Mouse (Mus musculus) olfactory bulb, adult 2 months (tissue): ENCODE measurements around the gene Ctnna2. TPM values are rescaled to one million over a fixed set of nuclear protein-coding genes. Genes with fewer than 3 reads are reported as not detected.

Source experiments
- H3K27ac ChIP-seq: fragments of 200-500 bp; 2 replicates; pipeline ENCODE4 v1.5.1; 2012; ENCODE audit warnings: low read depth, low read length; ENCODE audit not compliant: insufficient read depth
- H3K4me1 ChIP-seq: fragments of 200-500 bp; 2 replicates; pipeline ENCODE4 v1.6.1; 2012; ENCODE audit warnings: low read length; ENCODE audit not compliant: control insufficient read depth, insufficient read depth
- H3K4me3 ChIP-seq: fragments of 200-500 bp; 2 replicates; pipeline ENCODE4 v1.5.1; 2012; ENCODE audit warnings: mild to moderate bottlenecking, low read depth, low read length, moderate library complexity; ENCODE audit not compliant: insufficient read depth
- CTCF ChIP-seq: fragments of 200-500 bp; IDR thresholded peaks from 2 replicates; pipeline ENCODE4 v1.5.1; 2012; ENCODE audit warnings: low read depth, mild to moderate bottlenecking, low read length, moderate library complexity; ENCODE audit not compliant: insufficient read depth
- POLR2A ChIP-seq: fragments of 200-500 bp; IDR thresholded peaks from 2 replicates; pipeline ENCODE4 v1.6.1; 2012; ENCODE audit warnings: mild to moderate bottlenecking, low read depth, low read length, moderate library complexity; ENCODE audit not compliant: insufficient read depth
- WGBS: fragments of 180-500 bp; shearing (Covaris S2); methylation state at CpG from one replicate; pipeline ENCODE4 v1.1.7; 2018; 5-methylcytosine and 5-hydroxymethylcytosine counted together
- polyA plus RNA-seq: library from polyadenylated mRNA; stranded (reverse); fragments of >200 nt; gene quantifications from 2 replicates; pipeline ENCODE4 v1.2.4, GENCODE M21; 2012; ENCODE audit warnings: low replicate concordance; ENCODE audit not compliant: missing spikeins, insufficient read depth, insufficient read length

Ctnna2 gene
- polyA plus RNA-seq, 1 experiment = not detected

DNA sequence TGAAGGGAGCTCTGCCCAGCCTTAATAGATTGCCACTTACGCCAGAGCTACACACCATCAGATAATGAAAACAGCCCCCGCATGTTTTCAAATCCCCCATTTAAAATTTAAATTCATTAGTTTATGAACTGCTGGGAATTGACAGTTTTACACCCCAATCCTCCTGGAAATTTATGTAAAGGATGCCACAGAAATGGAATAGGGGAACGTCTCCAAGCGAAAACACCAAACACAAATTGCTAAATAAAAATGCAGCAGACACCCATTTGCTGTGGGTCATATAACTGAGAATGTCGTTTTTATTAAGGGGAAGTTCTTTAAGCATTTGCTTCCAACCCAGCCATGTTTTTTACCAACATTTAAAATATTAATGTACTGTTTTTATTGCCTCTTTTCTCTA, 538.4 kb downstream of the Ctnna2 start:
- Histone ChIP-seq H3K4me3 (no peak overlapping the region), H3K27ac (no peak overlapping the region), H3K4me1 (no peaks in the 10 kb centered on the region)
- TF ChIP-seq POLR2A = no peak
- 66% methylated on average over 5 of the region's 5 CpGs for WGBS

DNA sequence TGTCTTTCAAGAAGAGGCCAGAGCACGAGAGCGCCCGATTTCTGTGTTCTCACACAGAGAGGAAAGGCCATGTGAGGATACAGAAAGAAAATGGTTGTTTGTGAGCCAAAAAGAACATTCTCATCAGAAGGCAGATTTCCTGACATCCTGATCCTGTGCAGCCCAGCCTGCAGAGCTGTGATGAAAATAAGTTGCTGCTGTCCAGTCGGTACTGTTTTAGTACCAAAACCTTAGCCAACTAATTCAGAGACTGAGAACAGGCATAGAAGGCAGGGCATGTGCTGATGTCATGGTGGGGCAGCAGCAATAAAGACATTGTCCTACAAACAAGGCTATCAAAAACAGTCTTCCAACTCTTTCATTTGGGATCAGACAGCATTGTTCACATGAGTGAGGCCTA, 549.1 kb downstream of the Ctnna2 start:
- WGBS = 61% methylated on average over 4 of the region's 4 CpGs
- H3K27ac ChIP-seq = no peak overlapping the region

DNA sequence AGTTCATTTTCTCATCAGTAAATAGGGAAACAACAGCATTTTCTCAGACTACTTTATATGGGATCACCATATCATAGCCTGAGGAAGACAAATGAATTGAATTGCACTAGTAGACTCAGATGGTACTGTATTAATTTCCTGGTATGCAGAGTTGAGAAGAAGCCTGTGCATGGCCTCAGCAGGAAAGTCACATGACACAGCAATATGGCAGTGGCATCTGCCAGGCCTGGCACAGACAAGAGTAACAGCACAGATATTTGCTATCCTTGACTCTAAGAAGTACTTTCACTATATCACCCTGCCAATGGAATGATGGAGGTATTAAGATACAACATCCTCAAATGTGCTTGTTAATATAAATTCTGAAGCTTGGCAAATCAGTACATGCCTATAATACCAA, 553.8 kb downstream of the Ctnna2 start:
- Histone ChIP-seq H3K27ac (no peak overlapping the region), H3K4me3 (no peak overlapping the region), H3K4me1 (no peaks in the 10 kb centered on the region)
- TF ChIP-seq POLR2A (no peak), CTCF (no peak)

More for the DNA sequence above, 549.1 kb downstream of the Ctnna2 start:
- Histone ChIP-seq H3K4me1 (no peaks in the 10 kb centered on the region), H3K4me3 (no peak overlapping the region)
- no peak for TF ChIP-seq POLR2A
- TF ChIP-seq CTCF = no peak

DNA sequence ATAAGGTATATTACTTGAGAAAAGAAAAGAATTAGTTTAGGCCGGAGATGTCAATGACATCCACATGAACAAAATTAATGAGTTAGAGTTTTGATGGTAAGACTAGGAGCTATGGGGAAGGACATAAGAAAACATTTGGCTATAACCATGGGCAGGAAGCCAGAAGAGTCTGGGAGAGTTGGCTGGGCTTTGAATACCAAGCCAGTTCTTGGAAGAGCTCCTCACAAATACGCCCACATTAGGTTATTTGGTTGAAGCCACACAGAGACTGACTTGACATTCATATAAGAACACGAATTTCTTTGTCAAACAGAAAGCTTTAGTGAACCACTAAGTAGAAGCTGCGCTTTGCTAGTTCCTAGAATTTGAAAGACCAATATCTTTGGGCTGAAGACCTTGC, 554.7 kb downstream of the Ctnna2 start:
- Histone ChIP-seq H3K27ac (no peak overlapping the region), H3K4me1 (no peaks in the 10 kb centered on the region), H3K4me3 (no peak overlapping the region)
- TF ChIP-seq POLR2A = no peak
- TF ChIP-seq CTCF = no peak
- WGBS = 76% methylated on average over 4 of the region's 4 CpGs

DNA sequence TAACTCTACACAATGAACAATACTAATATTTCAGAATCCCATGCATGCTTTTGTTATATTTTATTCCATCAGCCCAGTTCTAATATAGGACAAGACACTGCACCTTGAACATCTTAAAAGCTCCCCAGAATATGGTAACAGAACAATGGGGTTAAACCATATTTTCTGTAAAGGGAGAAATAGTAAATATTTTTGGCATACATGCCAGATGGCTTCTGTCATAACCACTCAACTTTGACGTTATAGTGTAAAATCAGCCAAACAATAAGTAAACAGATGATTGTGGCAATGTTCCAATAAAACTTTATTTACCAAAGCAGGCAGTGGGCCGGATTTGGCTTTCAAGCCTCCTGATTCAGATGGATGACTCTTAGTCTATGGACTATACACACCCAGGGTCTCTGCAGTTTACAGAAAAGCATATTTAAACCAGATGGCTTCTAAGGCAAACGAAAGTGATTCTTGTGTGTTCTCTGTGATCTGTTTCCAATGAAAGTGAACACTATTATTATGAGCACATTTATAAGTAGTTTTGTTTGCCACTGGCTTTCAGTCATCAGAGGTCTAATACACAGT, 557.8 kb downstream of the Ctnna2 start:
- TF ChIP-seq POLR2A = no peak
- TF ChIP-seq CTCF = no peak
- no peaks in the 10 kb centered on the region for H3K4me1 ChIP-seq
- WGBS = 68% methylated on average over 3 of the region's 3 CpGs
- H3K4me3 ChIP-seq = no peak overlapping the region
- no peak overlapping the region for H3K27ac ChIP-seq

DNA sequence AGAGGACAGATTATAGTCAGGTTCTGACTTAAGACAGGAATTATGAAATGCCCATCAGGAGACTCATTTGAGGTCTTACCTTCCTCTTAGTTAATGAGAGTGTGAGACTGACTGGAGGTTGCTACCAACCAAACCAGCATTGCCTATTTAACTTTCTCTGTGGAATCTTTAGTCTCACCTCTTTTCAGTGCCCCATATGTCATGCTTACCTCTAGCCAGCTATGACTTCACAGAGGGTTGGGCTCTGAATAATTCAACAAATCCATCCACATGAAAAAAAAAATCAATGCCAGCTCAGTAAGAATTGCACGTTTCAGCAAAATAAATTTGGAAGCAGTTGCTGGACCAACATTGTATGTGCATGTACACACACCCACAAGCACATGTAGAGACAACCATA, 562.5 kb downstream of the Ctnna2 start:
- no peaks in the 10 kb centered on the region for H3K4me1 ChIP-seq
- WGBS = 73% methylated on average over 1 of the region's 1 CpGs
- TF ChIP-seq POLR2A = no peak
- no peak for TF ChIP-seq CTCF
- H3K27ac ChIP-seq = no peak overlapping the region
- no peak overlapping the region for H3K4me3 ChIP-seq

DNA sequence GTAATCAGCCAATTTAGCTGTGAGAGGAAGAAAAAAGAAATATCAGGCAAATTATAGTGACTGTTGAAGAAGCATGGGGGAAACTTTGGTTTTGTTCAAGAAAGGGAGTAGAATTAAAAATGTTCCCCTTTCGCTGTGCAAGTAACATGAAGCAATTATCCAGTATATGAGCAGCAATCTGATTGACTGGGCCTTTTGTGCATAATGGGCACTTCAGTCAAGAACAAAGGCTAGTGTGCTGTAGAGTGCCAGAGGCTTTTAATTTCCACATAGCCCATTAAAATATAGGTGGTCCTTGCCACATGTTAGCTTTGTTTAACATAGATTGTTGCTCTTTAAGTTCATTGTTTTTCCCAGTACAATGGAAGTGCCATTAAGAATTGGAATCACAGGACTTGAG, 566.0 kb downstream of the Ctnna2 start:
- H3K4me1 ChIP-seq = no peaks in the 10 kb centered on the region
- WGBS = 70% methylated on average over 1 of the region's 1 CpGs
- no peak for TF ChIP-seq CTCF
- TF ChIP-seq POLR2A = no peak
- H3K27ac ChIP-seq = no peak overlapping the region
- no peak overlapping the region for H3K4me3 ChIP-seq

DNA sequence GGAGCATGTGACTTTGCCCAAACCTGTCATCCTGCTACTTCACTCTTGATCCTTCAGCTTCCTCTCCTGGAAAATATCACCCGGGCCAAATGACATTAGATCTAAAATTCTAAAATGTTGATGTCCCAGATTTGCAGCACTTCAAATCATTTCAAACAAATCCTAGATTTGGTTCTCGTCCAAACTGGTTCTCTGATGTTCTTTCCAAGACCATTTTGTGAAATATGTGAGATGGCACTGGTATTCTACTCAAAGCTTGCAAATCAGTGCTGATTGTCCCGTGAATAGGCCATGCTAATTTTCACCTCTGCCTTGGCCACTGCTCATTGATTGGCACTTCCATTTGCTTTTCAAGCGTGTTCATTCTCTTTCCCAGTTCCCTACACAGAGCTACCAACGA, 571.0 kb downstream of the Ctnna2 start:
- TF ChIP-seq CTCF = no peak
- no peak for TF ChIP-seq POLR2A
- no peak overlapping the region for H3K4me3 ChIP-seq
- no peaks in the 10 kb centered on the region for H3K4me1 ChIP-seq
- 79% methylated on average over 5 of the region's 5 CpGs for WGBS
- no peak overlapping the region for H3K27ac ChIP-seq

DNA sequence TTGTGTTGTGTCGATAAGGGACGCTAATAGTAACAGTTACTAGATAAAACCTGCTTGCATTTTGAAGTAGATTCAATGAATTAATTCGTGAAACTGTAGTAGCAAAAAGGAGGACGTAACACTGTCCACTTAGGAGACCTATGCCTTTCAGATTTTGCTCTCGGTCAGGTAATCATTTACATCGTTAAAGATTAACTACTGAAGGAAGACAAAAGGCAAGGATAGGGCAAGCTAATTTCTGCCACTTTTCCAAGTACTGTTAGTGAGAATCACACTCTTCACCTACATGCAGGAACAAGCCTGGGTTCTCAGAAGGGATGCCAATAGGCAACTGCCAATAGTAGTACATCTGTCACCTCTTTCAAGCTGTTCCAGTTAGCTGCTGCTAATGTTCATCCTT, 578.7 kb downstream of the Ctnna2 start:
- TF ChIP-seq CTCF (no peak), POLR2A (no peak)
- 95% methylated on average over 6 of the region's 6 CpGs for WGBS
- no peaks in the 10 kb centered on the region for H3K4me1 ChIP-seq
- H3K27ac ChIP-seq = no peak overlapping the region
- H3K4me3 ChIP-seq = no peak overlapping the region

DNA sequence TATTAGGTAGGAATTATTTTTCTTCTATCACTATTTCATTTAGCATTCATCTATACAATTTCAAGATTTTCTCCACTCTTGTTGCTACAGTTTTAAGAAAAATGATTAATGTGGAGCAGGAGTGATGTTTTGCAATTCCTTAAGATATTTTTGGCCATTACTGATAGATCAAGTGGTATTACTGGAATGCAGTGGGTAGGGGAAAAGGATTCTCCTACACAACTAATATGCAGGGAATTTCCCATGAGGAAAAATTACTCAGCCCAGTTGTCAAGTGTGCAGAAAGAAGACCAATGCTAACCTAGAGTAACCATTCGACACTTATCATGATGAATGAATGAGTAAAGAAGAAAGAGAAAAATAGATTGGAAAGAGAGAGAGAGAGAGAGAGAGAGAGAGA, 587.8 kb downstream of the Ctnna2 start:
- Histone ChIP-seq H3K4me1 (no peaks in the 10 kb centered on the region), H3K27ac (no peak overlapping the region), H3K4me3 (no peak overlapping the region)
- WGBS = 97% methylated on average over 1 of the region's 1 CpGs
- TF ChIP-seq CTCF (no peak), POLR2A (no peak)
